Mouse (Mus musculus): ENCODE data around the gene Card6.

Gene Card6

DNA sequence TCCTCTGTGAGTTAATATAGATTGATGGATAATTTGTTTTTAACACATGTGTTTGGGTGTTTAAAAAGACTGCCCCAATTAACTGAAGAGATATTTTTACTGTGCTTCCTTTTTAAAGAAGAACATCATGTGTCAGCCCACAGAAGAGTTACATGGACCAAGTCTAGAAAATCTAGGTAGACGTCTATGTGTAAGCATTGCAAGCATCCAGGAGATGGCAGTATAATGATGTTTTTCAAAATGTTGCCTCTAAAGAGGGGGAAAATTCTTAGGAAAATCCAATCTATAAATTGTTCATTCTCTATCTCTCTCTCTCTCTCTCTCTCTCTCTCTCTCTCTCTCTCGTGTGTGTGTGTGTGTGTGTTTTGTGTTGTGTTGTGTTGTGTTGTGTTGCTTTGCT, 22.2 kb downstream of the Card6 start:
- no peak for DNase-seq (ENCODE audit: low spot score)

DNA sequence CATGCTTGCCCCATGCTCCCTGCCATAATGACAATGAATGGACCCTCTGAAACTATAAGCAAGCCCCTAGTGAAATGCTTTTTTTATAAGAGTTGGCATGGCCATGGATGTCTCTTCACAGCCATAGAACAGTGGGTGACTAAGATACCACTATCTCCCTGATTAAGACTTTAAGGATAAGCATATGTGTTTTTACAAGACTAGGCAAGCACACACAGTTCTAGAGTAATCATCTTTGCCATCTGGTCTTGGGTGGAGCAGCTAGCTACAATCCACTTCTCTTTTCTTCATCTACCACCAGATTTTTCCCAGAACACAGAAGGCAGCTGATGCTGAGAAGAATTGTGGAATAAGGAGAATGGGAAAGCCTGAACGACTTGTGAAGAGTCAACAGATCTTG, 27.1 kb downstream of the Card6 start:
- DNase-seq (ENCODE audit: low spot score): no peak

GRCm38 (mm10) chr15:5068801-5069518, 39.4 kb downstream of the Card6 start:
- DNase-seq (ENCODE audit: low spot score): no peak

DNA sequence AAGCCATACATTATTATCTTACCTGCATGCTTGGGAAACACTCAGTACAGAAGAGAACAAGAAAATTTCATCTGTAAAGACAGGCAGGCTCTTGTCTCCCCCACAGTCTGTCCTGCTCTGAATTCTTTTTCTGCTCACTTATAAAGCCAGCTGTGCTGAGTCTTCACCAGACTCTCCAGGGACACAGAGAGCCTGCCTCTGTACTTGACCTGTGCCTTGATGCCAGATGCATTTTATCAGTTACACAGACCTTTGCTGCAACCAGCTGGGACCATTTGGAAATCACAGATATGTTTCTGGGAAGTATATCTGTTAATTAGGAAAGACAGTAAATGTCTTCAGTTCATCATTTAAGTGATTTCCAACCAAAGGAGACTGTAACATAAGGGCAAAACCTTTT, 44.7 kb downstream of the Card6 start, which contains the start of gene C7:
TSS of gene C7 (minus strand) at position 106 of the 400 bp plus-strand sequence.
- DNase-seq (ENCODE audit: low spot score): no peak

All from ovary, adult 18-20 months (tissue).